Mouse (Mus musculus): ENCODE measurements around the gene Gm10037. TPM values are rescaled to one million over a fixed set of nuclear protein-coding genes. Genes with fewer than 3 reads are reported as not detected.
"Not testable (repeated sequence)": the region's sequence is repeated elsewhere in the genome, so short reads cannot be mapped to it uniquely, and the experiment has no call there.

Gene Gm10037
- 10 to 100 TPM; 11.0 to 14.3 TPM for total RNA-seq (2021)

GRCm38 (mm10) chr13:67830911-67831336 lies at the start of gene Gm10037:
Gm10037 (plus strand) TSS chr13:67831106.
- peak; percentile 64 to 73 for DNase-seq (ENCODE audit: low spot score in 2 of 2)
- intact Hi-C loops (cut with DNase I): loop anchor here (10.0 kb wide), 1 partner anchor 106 kb away; the partner anchor contains the start of gene Zfp65

- intact Hi-C loops (cut with DNase I): no loop called here
- DNase-seq (ENCODE audit: low spot score in 2 of 2): no peak
These were observed 38.9 kb upstream of the Gm10037 start for GRCm38 (mm10) chr13:67791921-67792455.

- DNase-seq (ENCODE audit: low spot score in 2 of 2): no peak
- intact Hi-C loops (cut with DNase I): no loop called here
These were observed 32.3 kb upstream of the Gm10037 start for GRCm38 (mm10) chr13:67798618-67799017.

GRCm38 (mm10) chr13:67799151-67799550 lies 31.8 kb upstream of the Gm10037 start:
- DNase-seq (ENCODE audit: low spot score in 2 of 2); intact Hi-C loops (cut with DNase I): not testable (repeated sequence)

GRCm38 (mm10) chr13:67811651-67812210 lies 19.2 kb upstream of the Gm10037 start:
- intact Hi-C loops (cut with DNase I): loop anchor here (5.0 to 10.0 kb wide), 3 partner anchors 34 to 727 kb away; partner anchors contain the start of genes Zfp493 and Zfp85
- no peak for DNase-seq (ENCODE audit: low spot score in 2 of 2)

- intact Hi-C loops (cut with DNase I): loop anchor here (5.0 to 10.0 kb wide), 3 partner anchors 36 to 728 kb away; partner anchors contain the start of genes Zfp493 and Zfp85
- no peak for DNase-seq (ENCODE audit: low spot score in 2 of 2)
These were observed 17.8 kb upstream of the Gm10037 start for GRCm38 (mm10) chr13:67812961-67813709.

GRCm38 (mm10) chr13:67813710-67814660 lies 16.9 kb upstream of the Gm10037 start, which contains the start of gene Zfp273:
Zfp273 (plus strand) TSS chr13:67813740.
- intact Hi-C loops (cut with DNase I): loop anchor here (5.0 to 10.0 kb wide), 3 partner anchors 37 to 729 kb away; partner anchors contain the start of genes Zfp493 and Zfp85
- DNase-seq (ENCODE audit: low spot score in 2 of 2): peak; percentile 79 to 83

- no peak for DNase-seq (ENCODE audit: low spot score in 2 of 2)
- intact Hi-C loops (cut with DNase I): loop anchor here (10.0 kb wide), 2 partner anchors 64 to 734 kb away; partner anchors contain the start of gene Zfp85
These were observed 12.3 kb upstream of the Gm10037 start for GRCm38 (mm10) chr13:67818636-67819035.

GRCm38 (mm10) chr13:67833137-67833536 lies 2.2 kb downstream of the Gm10037 start:
- intact Hi-C loops (cut with DNase I): loop anchor here (10.0 kb wide), 1 partner anchor 108 kb away; the partner anchor contains the start of gene Zfp65
- not testable (repeated sequence) for DNase-seq (ENCODE audit: low spot score in 2 of 2)

GRCm38 (mm10) chr13:67843775-67844118 lies 12.8 kb downstream of the Gm10037 start:
- no peak for DNase-seq (ENCODE audit: low spot score in 2 of 2)
- intact Hi-C loops (cut with DNase I): loop anchor here (1.0 kb wide), 1 partner anchor 206 kb away; the partner anchor contains the start of genes Gm49345 and Zfp729a

GRCm38 (mm10) chr13:67844119-67844852 lies 13.4 kb downstream of the Gm10037 start:
- intact Hi-C loops (cut with DNase I): loop anchor here (1.0 kb wide), 1 partner anchor 207 kb away; the partner anchor contains the start of genes Gm49345 and Zfp729a

GRCm38 (mm10) chr13:67844853-67845194 lies 13.9 kb downstream of the Gm10037 start:
- DNase-seq (ENCODE audit: low spot score in 2 of 2): peak in 1 of 2 experiments; percentile 5
- intact Hi-C loops (cut with DNase I): loop anchor here (1.0 kb wide), 1 partner anchor 208 kb away; the partner anchor contains the start of genes Gm49345 and Zfp729a

More at GRCm38 (mm10) chr13:67844119-67844852, 13.4 kb downstream of the Gm10037 start:
- DNase-seq (ENCODE audit: low spot score in 2 of 2): peak; percentile 32 to 43

- DNase-seq (ENCODE audit: low spot score in 2 of 2): no peak
- intact Hi-C loops (cut with DNase I): no loop called here
These were observed 19.5 kb downstream of the Gm10037 start for GRCm38 (mm10) chr13:67850361-67850760.

- no peak for DNase-seq (ENCODE audit: low spot score in 2 of 2)
- intact Hi-C loops (cut with DNase I): no loop called here
These were observed 22.2 kb downstream of the Gm10037 start for GRCm38 (mm10) chr13:67853130-67853529.

GRCm38 (mm10) chr13:67853983-67854382 lies 23.1 kb downstream of the Gm10037 start:
- intact Hi-C loops (cut with DNase I): no loop called here
- DNase-seq (ENCODE audit: low spot score in 2 of 2): no peak

- no peak for DNase-seq (ENCODE audit: low spot score in 2 of 2)
- intact Hi-C loops (cut with DNase I): no loop called here
These were observed 26.4 kb downstream of the Gm10037 start for GRCm38 (mm10) chr13:67857317-67857716.

GRCm38 (mm10) chr13:67862508-67862907 lies 31.6 kb downstream of the Gm10037 start:
- intact Hi-C loops (cut with DNase I): no loop called here
- no peak for DNase-seq (ENCODE audit: low spot score in 2 of 2)

GRCm38 (mm10) chr13:67863026-67863425 lies 32.1 kb downstream of the Gm10037 start, which contains the start of gene BC048507:
BC048507 (plus strand) TSS chr13:67863326.
- no peak for DNase-seq (ENCODE audit: low spot score in 2 of 2)
- intact Hi-C loops (cut with DNase I): no loop called here

Data from left cerebral cortex, postnatal 36 days (tissue).